Mouse (Mus musculus) liver, embryonic 14.5 days (tissue): ENCODE data around the gene Slc9b2. TPM values are rescaled to one million over a fixed set of nuclear protein-coding genes. Genes with fewer than 3 reads are reported as not detected.

Experiments used
- ATAC-seq: fragments of 200-750 bp; cut with Nextera tagmentation; 2 replicates; pipeline ENCODE4 v1.8.0; 2017; ENCODE audit warnings: moderate number of reproducible peaks, mild to moderate bottlenecking, moderate library complexity; ENCODE audit not compliant: insufficient read depth
- DNase-seq, 3 experiments: peaks; one replicate each; pipeline ENCODE4 v3.0.0-alpha.2; 2012 to 2013; ENCODE audit warnings: low read depth in 3 of 3, low spot score in 3 of 3
- H3K27ac ChIP-seq: fragments of 300-500 bp; sonication (generic); 2 replicates; pipeline ENCODE4 v1.5.1; 2014; ENCODE audit warnings: moderate library complexity, mild to moderate bottlenecking, control low read depth, inconsistent platforms
- H3K27me3 ChIP-seq: fragments of 300-500 bp; sonication (generic); 2 replicates; pipeline ENCODE4 v1.6.1; 2014; ENCODE audit warnings: mild to moderate bottlenecking, low read length, moderate library complexity; ENCODE audit not compliant: control insufficient read depth, insufficient read depth
- H3K36me3 ChIP-seq: fragments of 300-500 bp; sonication (generic); replicated peaks from 2 replicates; pipeline ENCODE4 v1.6.1; 2014; ENCODE audit warnings: low read depth; ENCODE audit not compliant: control insufficient read depth, insufficient read depth
- H3K4me1 ChIP-seq, 2 experiments: fragments of 200-500 bp in 1 of 2; fragments of 300-500 bp in 1 of 2; sonication (generic) in 1 of 2; replicated peaks; 2 replicates each; pipeline ENCODE4 v1.6.1; 2012 to 2014; ENCODE audit warnings: antibody characterized with exemption in 1 of 2, inconsistent platforms in 1 of 2, low read length in 1 of 2; ENCODE audit not compliant: control insufficient read depth in 2 of 2, insufficient read depth in 2 of 2
- H3K4me2 ChIP-seq: fragments of 300-500 bp; sonication (generic); 2 replicates; pipeline ENCODE4 v1.6.1; 2014; ENCODE audit warnings: low read depth, mild to moderate bottlenecking, control low read depth, moderate library complexity
- H3K4me3 ChIP-seq, 2 experiments: fragments of 200-500 bp in 1 of 2; fragments of 300-500 bp in 1 of 2; sonication (generic) in 1 of 2; 2 replicates each; pipeline ENCODE4 v1.5.1; 2012 to 2014; ENCODE audit warnings: low read depth in 2 of 2, low read length in 2 of 2, mild to moderate bottlenecking in 2 of 2, control low read depth in 1 of 2, inconsistent platforms in 1 of 2, moderate library complexity in 1 of 2; ENCODE audit not compliant: insufficient read depth in 1 of 2
- H3K9ac ChIP-seq: fragments of 300-500 bp; sonication (generic); replicated peaks from 2 replicates; pipeline ENCODE4 v1.6.1; 2014; ENCODE audit warnings: mild to moderate bottlenecking, control low read depth, moderate library complexity
- H3K9me3 ChIP-seq: fragments of 300-500 bp; sonication (generic); 2 replicates; pipeline ENCODE4 v1.6.1; 2016; ENCODE audit warnings: low read length, mixed read lengths; ENCODE audit not compliant: control insufficient read depth
- CTCF ChIP-seq: IDR thresholded peaks from 2 replicates; pipeline ENCODE4 v1.5.1; 2016; ENCODE audit warnings: antibody characterized with exemption, low read depth, control low read depth
- EP300 ChIP-seq: IDR thresholded peaks from 2 replicates; pipeline ENCODE4 v1.6.1; 2016; ENCODE audit warnings: antibody characterized with exemption, low read depth
- WGBS: fragments of 180-500 bp; shearing (Covaris S2); extraction: QIAGEN DNeasy Blood & Tissue Kit; methylation state at CpG from one replicate; pipeline ENCODE4 v1.1.7; 2014; ENCODE audit not compliant: insufficient replicate concordance; 5-methylcytosine and 5-hydroxymethylcytosine counted together
- polyA plus RNA-seq, 2 experiments: library from polyadenylated mRNA; depleted of rRNA in 1 of 2; stranded (reverse) in 1 of 2; unstranded in 1 of 2; fragments of >200 nt; fragmentation: Nextera tagmentation in 1 of 2; extraction: Ambion mirVana in 1 of 2; gene quantifications; 2 replicates each; pipeline versions ENCODE4 v1.2.1 to v1.2.3; 2012 to 2014

Gene Slc9b2
- polyA plus RNA-seq (2012; rRNA removed): 0.02 and 0.04 TPM in 2 replicates
- polyA plus RNA-seq (2014; fragmentation: Nextera tagmentation; extraction: Ambion mirVana): 0.22 and 0.40 TPM in 2 replicates

DNA sequence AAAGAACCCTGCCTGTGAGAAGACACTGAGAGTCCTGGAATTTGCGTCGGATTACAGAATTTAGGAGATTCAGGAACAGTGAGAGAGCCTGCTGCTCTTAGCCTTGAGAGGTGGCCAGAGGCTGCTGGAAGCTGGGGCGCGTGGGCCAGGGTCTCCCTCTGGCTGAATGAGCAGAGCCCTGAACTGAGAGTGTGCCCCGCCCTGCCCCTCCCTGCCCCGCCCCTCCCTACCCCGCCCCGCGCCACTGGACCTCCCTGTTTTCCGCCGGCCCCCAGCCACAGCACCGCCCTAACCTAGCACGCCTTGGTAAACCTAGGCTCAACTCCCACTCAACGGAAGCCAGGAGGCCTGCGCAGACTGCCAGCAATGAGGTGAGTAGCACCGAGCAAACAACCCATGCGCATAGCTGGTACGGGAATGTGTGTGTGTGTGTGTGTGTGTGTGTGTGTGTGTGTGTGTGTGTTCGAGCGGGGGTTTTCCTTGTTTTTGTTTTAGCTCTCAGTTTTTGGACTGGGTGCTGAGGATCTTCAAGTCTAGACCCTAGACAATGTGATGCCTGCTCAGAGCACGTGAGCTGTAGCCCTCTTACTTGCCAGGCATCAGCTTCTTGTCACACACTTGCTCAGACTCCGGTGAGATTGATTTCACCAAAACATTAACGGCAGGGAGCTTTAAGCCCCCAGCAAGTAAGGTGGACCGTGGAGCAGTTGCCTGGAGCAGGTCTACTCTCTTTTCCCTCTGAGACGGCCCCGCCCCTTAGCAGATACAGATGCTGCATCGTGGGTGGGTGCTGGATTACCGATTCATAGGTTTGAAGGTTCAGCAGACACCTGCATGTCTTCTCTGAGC, at the start of gene Slc9b2:
Gene Slc9b2 (plus strand): TSS at position 290 of the 849 bp plus-strand sequence.
- WGBS: 7% methylated on average over 28 of the region's 28 CpGs
- ATAC-seq (peak; percentile 79), DNase-seq (peak in 1 of 3 experiments; percentile 4)
- no peaks in the 10 kb centered on the region for H3K9me3 ChIP-seq
- peak within 1 kb of the TSS; percentile 43 for H3K4me2 ChIP-seq
- H3K4me1 ChIP-seq: peaks cover 0 to 3% of the 10 kb centered on the region in 2 experiments; a peak in 1 of 4 replicates
- TF ChIP-seq CTCF (no peak), EP300 (no peak)
- no peaks in the 10 kb centered on the region for H3K36me3 ChIP-seq
- H3K4me3 ChIP-seq: peak within 1 kb of the TSS in 1 of 2 experiments; percentile 20; a peak in 2 of 4 replicates
- no peak within 1 kb of the TSS for H3K9ac ChIP-seq
- H3K27me3 ChIP-seq: no peaks in the 10 kb centered on the region
- H3K27ac ChIP-seq: no peak within 1 kb of the TSS

DNA sequence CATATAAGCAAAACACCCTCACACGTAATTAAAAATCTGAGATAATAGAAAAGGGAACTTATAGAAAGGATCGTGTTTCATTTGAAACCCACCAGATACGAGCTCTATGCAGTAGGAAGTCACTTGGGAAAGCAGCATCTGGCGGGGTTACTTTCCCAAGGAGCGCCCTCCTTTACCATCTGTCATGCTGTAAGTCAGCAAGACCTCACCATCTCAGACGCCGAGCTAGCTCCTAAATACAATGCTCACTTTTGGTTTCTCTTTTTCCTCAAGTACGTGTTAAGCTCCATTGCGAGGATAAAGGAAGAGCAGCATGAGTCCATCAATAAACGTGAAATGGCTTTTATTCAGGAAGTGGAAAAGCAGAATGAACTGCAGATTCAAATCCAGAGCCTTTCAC, 48.6 kb upstream of the Slc9b2 start:
- no peak for ATAC-seq
- peaks cover 87% of the 10 kb centered on the region for H3K36me3 ChIP-seq
- no peak overlapping the region for H3K9ac ChIP-seq
- no peak overlapping the region for H3K4me3 ChIP-seq
- no peaks in the 10 kb centered on the region for H3K27me3 ChIP-seq
- no peak for TF ChIP-seq EP300
- no peak for TF ChIP-seq CTCF
- no peaks in the 10 kb centered on the region for H3K9me3 ChIP-seq
- no peaks in the 10 kb centered on the region for H3K4me1 ChIP-seq
- 87% methylated on average over 10 of the region's 10 CpGs for WGBS
- no peak overlapping the region for H3K4me2 ChIP-seq
- DNase-seq: no peak
- no peak overlapping the region for H3K27ac ChIP-seq

DNA sequence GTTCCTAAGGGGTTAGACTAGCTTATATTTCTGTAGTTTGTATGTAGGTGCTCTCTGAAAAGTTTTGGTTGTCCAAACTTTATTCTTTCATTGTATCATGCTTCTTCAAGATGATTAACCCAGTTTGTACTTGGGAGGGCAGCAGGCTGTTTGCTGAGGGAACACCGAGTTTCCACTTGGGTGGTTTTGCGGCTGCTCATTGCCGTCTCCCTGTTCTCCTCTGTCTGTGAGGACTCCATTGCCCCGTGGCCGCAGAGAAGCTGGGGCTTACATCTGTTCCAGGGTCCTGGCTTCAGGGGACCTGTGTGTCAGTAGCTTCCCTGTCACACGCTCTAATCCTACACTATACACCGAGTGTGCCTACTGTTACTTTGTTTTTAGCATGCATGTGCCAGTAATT, 47.3 kb upstream of the Slc9b2 start:
- Histone ChIP-seq H3K9me3 (no peaks in the 10 kb centered on the region), H3K27me3 (no peaks in the 10 kb centered on the region), H3K9ac (no peak overlapping the region), H3K4me3 (no peak overlapping the region), H3K36me3 (peaks cover 91% of the 10 kb centered on the region), H3K4me2 (no peak overlapping the region), H3K4me1 (no peaks in the 10 kb centered on the region), H3K27ac (no peak overlapping the region)
- TF ChIP-seq CTCF: no peak
- TF ChIP-seq EP300: no peak
- WGBS: 94% methylated on average over 7 of the region's 7 CpGs
- no peak for DNase-seq
- ATAC-seq: no peak

DNA sequence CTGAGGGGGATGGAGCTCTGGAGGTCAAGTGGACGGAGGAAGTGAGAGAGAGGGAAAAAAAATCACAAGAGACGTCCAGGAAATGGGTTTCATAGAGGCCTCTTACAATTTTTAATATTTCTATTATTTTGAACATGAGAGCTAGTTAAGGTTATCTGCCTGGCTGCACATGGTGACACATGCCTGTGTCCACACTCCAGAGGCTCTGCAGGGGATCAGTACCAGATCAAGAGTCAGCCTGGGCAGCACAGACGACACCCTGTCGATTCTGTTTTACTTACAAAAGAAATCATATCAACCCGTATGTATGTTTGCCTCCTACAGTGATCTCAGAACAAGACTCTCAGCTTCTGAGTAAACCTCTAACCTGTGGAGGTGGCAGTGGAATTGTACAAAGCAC, 38.9 kb upstream of the Slc9b2 start:
- DNase-seq: no peak
- H3K27me3 ChIP-seq: no peaks in the 10 kb centered on the region
- H3K4me1 ChIP-seq: no peaks in the 10 kb centered on the region
- H3K4me3 ChIP-seq: no peak overlapping the region
- WGBS: 86% methylated on average over 5 of the region's 5 CpGs
- TF ChIP-seq CTCF (no peak), EP300 (no peak)
- H3K4me2 ChIP-seq: no peak overlapping the region
- no peaks in the 10 kb centered on the region for H3K9me3 ChIP-seq
- H3K9ac ChIP-seq: no peak overlapping the region
- peaks cover 88% of the 10 kb centered on the region for H3K36me3 ChIP-seq
- ATAC-seq: no peak
- H3K27ac ChIP-seq: no peak overlapping the region

DNA sequence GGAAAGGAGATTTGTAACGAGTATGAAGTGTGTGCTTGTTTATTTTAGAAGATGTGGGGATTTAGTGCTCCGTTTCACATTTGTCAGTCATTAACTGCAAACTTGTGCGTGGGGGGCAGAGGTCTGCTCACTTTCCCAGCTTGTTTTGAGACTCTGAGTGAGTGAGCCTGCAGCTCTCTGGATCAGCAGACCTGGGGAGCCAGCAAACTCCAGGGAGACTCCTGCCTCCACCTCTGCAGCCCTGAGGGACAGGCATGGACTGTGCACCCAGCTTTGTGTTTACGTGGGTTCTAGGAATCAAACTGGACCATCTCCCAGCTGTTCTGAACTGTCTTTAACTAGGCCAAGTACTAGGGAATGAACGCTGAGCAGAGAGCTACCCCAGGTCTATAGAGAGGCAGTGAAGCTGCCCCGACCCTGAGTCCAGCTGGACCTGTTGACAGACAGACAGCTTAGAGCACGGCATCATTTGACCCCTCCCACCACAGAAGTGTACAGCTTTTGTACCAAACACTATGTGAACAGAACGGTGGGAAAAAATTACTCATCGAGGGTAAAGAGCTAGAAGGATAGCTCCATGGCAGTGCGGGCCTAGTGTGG, 38.0 kb upstream of the Slc9b2 start:
- DNase-seq: no peak

More for the DNA sequence above, 38.0 kb upstream of the Slc9b2 start:
- Histone ChIP-seq H3K27ac (no peak overlapping the region), H3K9me3 (no peaks in the 10 kb centered on the region), H3K36me3 (peaks cover 79% of the 10 kb centered on the region), H3K4me1 (no peaks in the 10 kb centered on the region), H3K4me2 (no peak overlapping the region), H3K27me3 (no peaks in the 10 kb centered on the region), H3K9ac (no peak overlapping the region), H3K4me3 (no peak overlapping the region)
- WGBS: 81% methylated on average over 10 of the region's 10 CpGs
- TF ChIP-seq EP300 (no peak), CTCF (no peak)
- peak; percentile 50 for ATAC-seq
